Mouse (Mus musculus) midbrain, postnatal 0 days (tissue): ENCODE measurements around the gene Slc2a3. TPM values are rescaled to one million over a fixed set of nuclear protein-coding genes. Genes with fewer than 3 reads are reported as not detected.

Source experiments
- ATAC-seq: fragments of 200-750 bp; cut with Nextera tagmentation; 2 replicates; pipeline ENCODE4 v1.8.0; 2017; ENCODE audit warnings: moderate number of reproducible peaks, mild to moderate bottlenecking, moderate TSS enrichment, moderate library complexity; ENCODE audit not compliant: low FRiP score
- DNase-seq: peaks from one replicate; pipeline ENCODE4 v3.0.0-alpha.2; 2015; ENCODE audit warnings: low spot score
- H3K27ac ChIP-seq: fragments of 300-500 bp; sonication (generic); 2 replicates; pipeline ENCODE4 v1.5.1; 2014; ENCODE audit warnings: low read depth, mild to moderate bottlenecking, low read length, mixed read lengths
- H3K27me3 ChIP-seq: fragments of 300-500 bp; sonication (generic); 2 replicates; pipeline ENCODE4 v1.6.1; 2014; ENCODE audit warnings: low read length, control low read depth, mixed read lengths; ENCODE audit not compliant: insufficient read depth
- H3K36me3 ChIP-seq: fragments of 300-500 bp; sonication (generic); 2 replicates; pipeline ENCODE4 v1.6.1; 2014; ENCODE audit warnings: low read length, control low read depth, mixed read lengths; ENCODE audit not compliant: insufficient read depth
- H3K4me1 ChIP-seq: fragments of 300-500 bp; sonication (generic); 2 replicates; pipeline ENCODE4 v1.6.1; 2014; ENCODE audit warnings: mild to moderate bottlenecking, control low read depth, antibody characterized with exemption, low read length, mixed read lengths; ENCODE audit not compliant: insufficient read depth
- H3K4me2 ChIP-seq: fragments of 300-500 bp; sonication (generic); 2 replicates; pipeline ENCODE4 v1.6.1; 2014; ENCODE audit warnings: low read depth, mild to moderate bottlenecking, low read length, mixed read lengths; ENCODE audit not compliant: poor library complexity, severe bottlenecking
- H3K4me3 ChIP-seq: fragments of 300-500 bp; sonication (generic); 2 replicates; pipeline ENCODE4 v1.5.1; 2014; ENCODE audit warnings: low read depth, mild to moderate bottlenecking, low read length, moderate library complexity
- H3K9ac ChIP-seq: fragments of 300-500 bp; sonication (generic); replicated peaks from 2 replicates; pipeline ENCODE4 v1.6.1; 2014; ENCODE audit warnings: mild to moderate bottlenecking, low read length, moderate library complexity, mixed read lengths; ENCODE audit not compliant: poor library complexity, severe bottlenecking
- H3K9me3 ChIP-seq: fragments of 300-500 bp; sonication (generic); 2 replicates; pipeline ENCODE4 v1.6.1; 2016; ENCODE audit warnings: low read length, control low read depth
- CTCF ChIP-seq: IDR thresholded peaks from 2 replicates; pipeline ENCODE4 v1.5.1; 2016; ENCODE audit warnings: antibody characterized with exemption, mild to moderate bottlenecking
- WGBS: fragments of 180-500 bp; shearing (Covaris S2); extraction: QIAGEN DNeasy Blood & Tissue Kit; methylation state at CpG from one replicate; pipeline ENCODE4 v1.1.7; 2014; 5-methylcytosine and 5-hydroxymethylcytosine counted together
- polyA plus RNA-seq: library from polyadenylated mRNA; unstranded; fragments of >200 nt; fragmentation: Nextera tagmentation; extraction: Ambion mirVana; gene quantifications from 2 replicates; pipeline ENCODE4 v1.2.1, GENCODE M21; 2015
- total RNA-seq: library from RNA; depleted of rRNA; stranded (reverse); fragments of >200 nt; gene quantifications from 2 replicates; pipeline ENCODE4 v1.2.3, GENCODE M21; 2014

Gene Slc2a3
- total and polyA plus RNA-seq, 2 experiments from 2014 or later = 48.4 to 129 TPM

DNA sequence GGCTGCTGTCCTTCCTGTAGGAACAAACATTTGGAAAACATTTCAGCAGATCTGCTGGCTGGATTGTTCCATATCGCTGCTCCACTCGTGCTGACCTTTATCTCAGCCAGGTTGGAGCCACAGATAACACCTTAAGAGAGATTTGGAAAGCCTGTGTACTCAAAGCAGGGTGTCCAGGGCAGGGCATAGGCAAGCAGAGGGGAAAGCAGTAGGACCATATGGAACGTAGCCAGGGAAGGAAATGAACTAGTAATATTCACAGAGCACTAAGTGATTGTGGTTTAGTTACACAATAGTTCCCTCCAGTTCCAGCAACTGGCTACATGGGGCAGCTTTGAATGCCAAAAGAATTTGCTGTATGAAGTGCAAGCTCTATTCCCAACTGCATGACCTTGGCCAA is 19.3 kb downstream of the Slc2a3 start:
- Histone ChIP-seq H3K4me1 (no peaks in the 10 kb centered on the region), H3K4me3 (no peak overlapping the region), H3K27ac (no peak overlapping the region), H3K27me3 (no peaks in the 10 kb centered on the region), H3K36me3 (no peaks in the 10 kb centered on the region), H3K4me2 (no peak overlapping the region), H3K9ac (no peak overlapping the region), H3K9me3 (no peaks in the 10 kb centered on the region)
- ATAC-seq (no peak), DNase-seq (no peak)
- TF ChIP-seq CTCF = no peak
- WGBS = 80% methylated on average over 3 of the region's 3 CpGs

DNA sequence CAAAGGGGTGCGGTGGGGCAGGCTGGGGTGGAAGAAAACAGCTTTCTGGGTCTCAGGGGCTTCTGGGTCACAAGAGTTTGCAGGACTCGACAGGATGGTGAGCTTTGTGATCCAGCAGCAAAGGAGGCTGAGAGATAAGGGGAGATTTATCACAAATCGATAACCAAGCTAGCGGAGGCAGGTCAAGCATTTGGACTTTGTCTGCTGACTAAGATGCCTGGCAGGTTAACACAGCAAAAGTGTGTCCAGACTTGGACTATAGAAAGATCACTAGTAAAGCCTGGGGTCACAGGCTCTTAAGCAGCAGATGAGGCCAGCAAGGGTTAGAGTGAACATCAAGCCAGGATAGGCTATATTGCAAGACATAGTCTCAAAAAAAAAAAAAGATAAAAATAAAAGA is 20.3 kb downstream of the Slc2a3 start:
- H3K27me3 ChIP-seq = no peaks in the 10 kb centered on the region
- H3K9me3 ChIP-seq = no peaks in the 10 kb centered on the region
- 81% methylated on average over 4 of the region's 4 CpGs for WGBS
- DNase-seq = no peak
- no peaks in the 10 kb centered on the region for H3K4me1 ChIP-seq
- no peak overlapping the region for H3K4me3 ChIP-seq
- no peak for ATAC-seq
- no peak overlapping the region for H3K9ac ChIP-seq
- no peak overlapping the region for H3K27ac ChIP-seq
- TF ChIP-seq CTCF = no peak
- H3K4me2 ChIP-seq = no peak overlapping the region
- no peaks in the 10 kb centered on the region for H3K36me3 ChIP-seq

DNA sequence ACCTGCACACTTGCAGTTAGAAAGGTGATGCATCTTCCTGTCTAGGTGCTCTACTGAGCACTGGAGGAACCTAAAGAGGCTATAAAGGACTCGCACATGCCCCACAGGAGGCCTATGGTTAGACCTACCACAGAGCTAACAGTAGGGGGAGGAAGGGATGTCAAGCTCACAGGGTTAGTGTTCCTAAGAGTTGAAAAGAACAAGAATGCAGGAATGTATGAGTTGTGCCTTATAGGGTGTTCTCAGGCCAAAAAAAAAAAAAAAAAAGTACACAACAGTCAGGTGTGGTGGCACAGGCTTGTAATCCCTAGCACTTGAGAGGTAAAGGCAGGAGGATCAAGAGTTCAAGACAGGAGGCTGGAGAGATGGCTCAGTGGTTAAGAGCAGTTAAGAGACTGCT is 21.5 kb downstream of the Slc2a3 start:
- H3K9ac ChIP-seq = no peak overlapping the region
- H3K9me3 ChIP-seq = no peaks in the 10 kb centered on the region
- TF ChIP-seq CTCF = no peak
- no peak overlapping the region for H3K27ac ChIP-seq
- DNase-seq = no peak
- no peaks in the 10 kb centered on the region for H3K27me3 ChIP-seq
- H3K4me1 ChIP-seq = no peaks in the 10 kb centered on the region
- no peak overlapping the region for H3K4me3 ChIP-seq
- H3K36me3 ChIP-seq = no peaks in the 10 kb centered on the region
- ATAC-seq = no peak
- 62% methylated on average over 1 of the region's 1 CpGs for WGBS
- no peak overlapping the region for H3K4me2 ChIP-seq

DNA sequence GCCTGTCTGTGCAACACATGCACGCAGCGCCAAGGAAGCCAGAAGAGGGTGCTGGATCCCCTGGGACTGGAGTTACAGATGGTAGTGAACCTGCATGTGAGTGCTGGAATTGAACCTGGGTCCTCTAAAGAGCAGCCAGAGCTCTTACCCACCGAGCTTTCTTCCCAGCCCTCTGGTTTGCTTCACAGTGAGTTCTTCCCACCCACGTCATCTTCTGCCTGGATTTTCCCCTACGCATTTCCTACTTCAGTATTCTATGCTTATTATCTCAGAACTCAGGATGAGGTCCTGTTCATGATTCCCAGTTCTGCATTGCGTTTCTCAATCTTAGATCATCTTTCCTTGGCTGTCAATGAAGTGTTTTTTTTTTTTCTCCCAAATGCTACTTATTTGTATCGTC is 25.4 kb downstream of the Slc2a3 start:
- no peak for TF ChIP-seq CTCF
- Histone ChIP-seq H3K27ac (no peak overlapping the region), H3K4me1 (no peaks in the 10 kb centered on the region), H3K9ac (no peak overlapping the region), H3K36me3 (no peaks in the 10 kb centered on the region), H3K27me3 (no peaks in the 10 kb centered on the region), H3K4me2 (no peak overlapping the region), H3K9me3 (no peaks in the 10 kb centered on the region), H3K4me3 (no peak overlapping the region)
- no peak for ATAC-seq
- 82% methylated on average over 7 of the region's 7 CpGs for WGBS
- DNase-seq = no peak

DNA sequence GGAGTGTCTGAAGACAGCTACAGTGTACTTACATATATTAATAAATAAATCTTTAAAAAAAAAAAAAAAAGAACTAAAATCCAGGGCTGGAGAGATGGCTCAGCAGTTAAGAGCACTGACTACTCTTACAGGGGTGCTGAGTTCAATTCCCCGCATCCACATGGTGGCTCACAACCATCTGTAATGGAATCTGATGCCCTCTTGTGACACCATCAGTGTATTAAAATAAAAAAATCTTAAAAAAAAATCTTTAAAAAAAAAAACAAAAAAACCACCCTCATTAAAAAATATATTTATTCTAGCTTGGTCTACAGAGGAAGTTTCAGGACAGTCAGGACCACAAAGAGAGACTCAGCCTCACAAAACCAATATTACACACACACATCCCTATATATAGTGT is 27.1 kb downstream of the Slc2a3 start:
- H3K4me1 ChIP-seq = peaks cover 5% of the 10 kb centered on the region; the same call in 1 of the 2 replicates
- H3K36me3 ChIP-seq = no peaks in the 10 kb centered on the region
- 89% methylated on average over 1 of the region's 1 CpGs for WGBS
- H3K4me2 ChIP-seq = no peak overlapping the region
- DNase-seq (no peak), ATAC-seq (no peak)
- no peak for TF ChIP-seq CTCF
- H3K9me3 ChIP-seq = no peaks in the 10 kb centered on the region
- no peak overlapping the region for H3K27ac ChIP-seq
- no peak overlapping the region for H3K4me3 ChIP-seq
- H3K9ac ChIP-seq = no peak overlapping the region
- H3K27me3 ChIP-seq = no peaks in the 10 kb centered on the region

DNA sequence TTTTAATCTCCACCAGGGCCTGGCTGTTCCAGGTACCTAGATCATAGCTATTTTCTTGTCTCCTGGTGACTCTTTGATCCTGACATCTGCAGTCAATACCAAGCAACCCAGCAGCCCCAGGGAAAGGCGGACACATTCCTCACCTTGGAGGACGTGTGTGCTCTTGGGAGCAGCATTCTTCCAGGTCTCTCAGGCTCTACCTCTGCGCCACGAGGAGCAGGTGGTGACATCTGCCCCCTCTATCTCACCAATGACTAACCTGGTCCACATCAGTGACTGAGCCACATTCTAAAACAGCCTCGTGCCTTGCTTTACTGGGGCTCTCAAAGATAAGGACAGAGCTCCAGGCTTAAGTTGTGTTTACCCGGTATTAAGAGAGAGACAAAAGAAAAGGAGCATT is 28.7 kb downstream of the Slc2a3 start:
- WGBS = 65% methylated on average over 6 of the region's 6 CpGs
- Histone ChIP-seq H3K27ac (no peak overlapping the region), H3K4me3 (no peak overlapping the region), H3K4me1 (peaks cover 5% of the 10 kb centered on the region; the same call in 1 of the 2 replicates), H3K36me3 (no peaks in the 10 kb centered on the region), H3K4me2 (no peak overlapping the region), H3K9me3 (no peaks in the 10 kb centered on the region), H3K9ac (no peak overlapping the region), H3K27me3 (no peaks in the 10 kb centered on the region)
- DNase-seq (no peak), ATAC-seq (no peak)
- TF ChIP-seq CTCF = no peak
